Mouse (Mus musculus) hindbrain, embryonic 16.5 days (tissue): ENCODE measurements around the gene 1600014C23Rik. TPM values are rescaled to one million over a fixed set of nuclear protein-coding genes. Genes with fewer than 3 reads are reported as not detected.
A peak's percentile ranks its signal among the peaks of the same experiment; 100 is the strongest.

Experiments used
- ATAC-seq: fragments of 200-750 bp; cut with Nextera tagmentation; 2 replicates; pipeline ENCODE4 v1.8.0; 2017; ENCODE audit warnings: moderate TSS enrichment, moderate library complexity
- H3K27ac ChIP-seq: fragments of 300-500 bp; sonication (generic); 2 replicates; pipeline ENCODE4 v1.5.1; 2014; ENCODE audit warnings: low read depth, mild to moderate bottlenecking, control low read depth, low read length, moderate library complexity
- H3K27me3 ChIP-seq: fragments of 300-500 bp; sonication (generic); replicated peaks from 2 replicates; pipeline ENCODE4 v1.6.1; 2014; ENCODE audit warnings: low read length; ENCODE audit not compliant: control insufficient read depth, insufficient read depth
- H3K36me3 ChIP-seq: fragments of 300-500 bp; sonication (generic); 2 replicates; pipeline ENCODE4 v1.6.1; 2014; ENCODE audit warnings: mild to moderate bottlenecking, low read length, moderate library complexity, mixed read lengths; ENCODE audit not compliant: control insufficient read depth, insufficient read depth
- H3K4me1 ChIP-seq: fragments of 300-500 bp; sonication (generic); 2 replicates; pipeline ENCODE4 v1.6.1; 2014; ENCODE audit warnings: low read depth, low read length; ENCODE audit not compliant: control insufficient read depth, insufficient read depth
- H3K4me2 ChIP-seq: fragments of 300-500 bp; sonication (generic); 2 replicates; pipeline ENCODE4 v1.6.1; 2014; ENCODE audit warnings: mild to moderate bottlenecking, low read length, control low read depth, moderate library complexity
- H3K4me3 ChIP-seq: fragments of 300-500 bp; sonication (generic); 2 replicates; pipeline ENCODE4 v1.5.1; 2014; ENCODE audit warnings: mild to moderate bottlenecking, low read length, control low read depth, moderate library complexity
- H3K9ac ChIP-seq: fragments of 300-500 bp; sonication (generic); 2 replicates; pipeline ENCODE4 v1.6.1; 2014; ENCODE audit warnings: low read depth, mild to moderate bottlenecking, control low read depth, low read length, moderate library complexity
- H3K9me3 ChIP-seq: fragments of 300-500 bp; sonication (generic); 2 replicates; pipeline ENCODE4 v1.6.1; 2014; ENCODE audit warnings: mild to moderate bottlenecking, low read length, moderate library complexity; ENCODE audit not compliant: control insufficient read depth
- WGBS: fragments of 180-500 bp; shearing (Covaris S2); extraction: QIAGEN DNeasy Blood & Tissue Kit; methylation state at CpG from one replicate; pipeline ENCODE4 v1.1.7; 2014; 5-methylcytosine and 5-hydroxymethylcytosine counted together
- polyA plus RNA-seq: library from polyadenylated mRNA; unstranded; fragments of >200 nt; fragmentation: Nextera tagmentation; extraction: Ambion mirVana; gene quantifications from 2 replicates; pipeline ENCODE4 v1.2.1, GENCODE M21; 2015

The 1600014C23Rik gene
- polyA plus RNA-seq, 1 experiment from 2014 or later, result 0.66 TPM

DNA sequence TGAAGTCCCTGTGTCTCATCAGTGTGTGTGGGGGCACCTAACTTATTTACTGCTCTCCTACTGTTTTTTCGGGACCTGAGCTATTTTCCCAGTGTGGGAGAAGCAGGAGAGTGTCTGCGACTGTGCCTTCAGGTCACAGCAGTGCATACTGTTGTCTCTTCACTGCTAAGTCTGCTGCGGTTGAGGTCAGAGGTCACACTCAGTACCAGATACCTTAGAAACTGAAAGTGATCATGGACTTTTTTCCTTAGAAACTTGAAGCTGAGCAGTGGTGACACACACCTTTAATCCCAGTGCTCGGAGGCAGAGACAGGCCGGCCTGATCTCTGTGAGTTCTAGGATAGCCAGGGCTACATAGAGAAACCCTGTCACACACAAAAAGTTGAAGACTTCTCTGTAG, 41.5 kb downstream of the 1600014C23Rik start:
- ATAC-seq, result no peak
- WGBS, result 86% methylated on average over 5 of the region's 5 CpGs
- H3K36me3 ChIP-seq, result no peaks in the 10 kb centered on the region
- H3K4me1 ChIP-seq, result peaks cover 8% of the 10 kb centered on the region
- no peaks in the 10 kb centered on the region for H3K27me3 ChIP-seq
- H3K4me2 ChIP-seq, result no peak overlapping the region
- no peak overlapping the region for H3K9ac ChIP-seq
- no peak overlapping the region for H3K27ac ChIP-seq
- H3K9me3 ChIP-seq, result no peaks in the 10 kb centered on the region
- H3K4me3 ChIP-seq, result no peak overlapping the region

DNA sequence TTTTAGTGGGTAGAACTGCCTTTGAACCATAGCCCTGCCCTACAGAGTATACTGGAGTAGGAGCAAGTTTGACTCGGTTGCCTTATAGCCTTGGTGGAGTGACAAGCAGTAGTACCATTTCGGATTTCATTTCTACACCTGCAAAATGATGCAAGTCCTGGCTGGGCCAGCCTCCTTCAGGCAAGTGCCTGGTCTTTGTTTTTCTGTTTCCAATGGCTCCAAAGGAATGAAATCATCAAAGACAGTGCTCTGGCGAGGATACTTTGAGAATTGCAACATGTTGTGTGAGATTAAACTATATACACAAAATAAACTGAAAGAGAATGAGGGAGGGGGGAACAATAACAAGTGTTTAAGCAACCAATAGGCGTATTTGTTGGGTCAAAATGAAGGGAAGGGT, 43.6 kb downstream of the 1600014C23Rik start:
- Histone ChIP-seq H3K27me3 (no peaks in the 10 kb centered on the region), H3K9me3 (no peaks in the 10 kb centered on the region), H3K36me3 (no peaks in the 10 kb centered on the region), H3K4me3 (no peak overlapping the region), H3K4me1 (peaks cover 12% of the 10 kb centered on the region), H3K9ac (no peak overlapping the region), H3K27ac (no peak overlapping the region), H3K4me2 (no peak overlapping the region)
- ATAC-seq, result no peak
- WGBS, result 94% methylated on average over 4 of the region's 4 CpGs

DNA sequence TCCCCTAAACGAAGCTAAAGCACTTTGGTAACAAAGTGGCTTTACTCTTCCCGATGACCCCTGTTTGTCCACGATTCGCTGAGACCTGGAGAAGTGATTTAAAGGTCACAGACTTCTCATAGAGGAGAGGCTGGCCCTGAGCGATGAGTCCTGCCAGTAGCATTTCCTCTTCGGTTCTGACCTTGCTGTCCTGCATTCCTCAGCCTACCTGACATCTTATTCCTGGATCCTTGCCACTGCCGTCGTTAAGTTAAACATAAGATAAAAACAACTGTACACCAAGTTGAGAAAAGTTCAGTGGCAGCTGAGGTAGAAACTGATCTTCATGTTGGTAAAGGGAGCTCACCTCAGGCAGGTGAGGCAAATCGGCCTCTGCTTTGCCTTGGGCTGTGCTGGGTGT, 44.5 kb downstream of the 1600014C23Rik start:
- WGBS, result 89% methylated on average over 9 of the region's 9 CpGs
- no peaks in the 10 kb centered on the region for H3K9me3 ChIP-seq
- no peak overlapping the region for H3K27ac ChIP-seq
- no peak for ATAC-seq
- no peak overlapping the region for H3K4me2 ChIP-seq
- no peak overlapping the region for H3K9ac ChIP-seq
- no peaks in the 10 kb centered on the region for H3K27me3 ChIP-seq
- no peak overlapping the region for H3K4me3 ChIP-seq
- H3K4me1 ChIP-seq, result peaks cover 19% of the 10 kb centered on the region
- no peaks in the 10 kb centered on the region for H3K36me3 ChIP-seq

DNA sequence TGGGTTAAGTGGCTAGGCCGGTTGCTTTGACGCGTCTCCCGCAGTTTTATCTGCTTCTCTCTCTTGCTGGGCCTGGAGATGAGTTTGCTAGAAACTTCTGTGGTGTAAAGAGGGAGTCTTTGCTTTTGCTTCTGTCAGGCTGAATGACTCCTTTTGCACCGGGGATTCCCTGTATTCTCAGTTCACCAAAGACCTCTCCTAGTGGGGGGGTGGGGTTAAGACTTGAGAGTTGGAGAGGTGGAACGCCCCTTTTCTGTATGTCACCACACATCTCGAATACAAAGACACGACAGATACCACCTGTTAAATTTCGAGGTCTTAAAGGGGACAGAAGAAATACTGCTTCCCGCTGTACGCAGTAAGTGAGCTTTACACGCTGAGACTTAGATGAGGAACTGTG, 46.9 kb downstream of the 1600014C23Rik start, which contains the start of gene Tmem63b:
TSS of gene Tmem63b (minus strand) at position 190 of the 400 bp plus-strand sequence.
- peaks cover 19% of the 10 kb centered on the region for H3K4me1 ChIP-seq
- H3K4me2 ChIP-seq, result peak within 1 kb of the TSS; percentile 86
- H3K36me3 ChIP-seq, result no peaks in the 10 kb centered on the region
- H3K9me3 ChIP-seq, result no peaks in the 10 kb centered on the region
- H3K9ac ChIP-seq, result peak within 1 kb of the TSS; percentile 86
- H3K4me3 ChIP-seq, result peak within 1 kb of the TSS; percentile 80
- H3K27me3 ChIP-seq, result no peaks in the 10 kb centered on the region
- ATAC-seq, result no peak
- 8% methylated on average over 12 of the region's 12 CpGs for WGBS
- H3K27ac ChIP-seq, result peak within 1 kb of the TSS; percentile 86

DNA sequence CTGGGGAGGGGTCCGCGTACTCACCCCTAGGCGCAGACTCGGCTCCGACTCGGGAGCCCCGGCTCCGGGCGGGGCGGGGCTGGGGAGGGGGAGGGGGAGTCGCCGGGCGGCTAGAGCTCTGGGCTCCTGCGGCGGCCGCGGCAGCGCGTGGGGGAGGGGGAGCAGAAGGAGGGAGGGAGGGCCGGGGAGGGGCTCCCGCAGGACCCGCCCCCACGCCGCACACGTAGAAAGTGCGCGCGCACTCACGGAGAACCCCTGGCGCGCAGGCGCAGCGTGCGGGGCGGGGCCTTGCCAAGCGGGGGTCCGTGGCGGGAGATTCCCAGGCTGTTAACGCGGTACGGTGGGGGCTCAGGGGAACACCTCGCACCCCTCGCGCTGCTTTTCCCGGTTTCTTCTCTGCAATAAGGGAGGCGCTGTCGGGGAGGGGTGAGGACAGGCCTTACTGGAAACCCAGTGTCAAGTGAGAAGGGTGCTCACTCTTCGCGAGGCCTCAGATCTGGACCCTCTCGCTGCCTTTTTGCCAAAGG, 47.5 kb downstream of the 1600014C23Rik start, which contains the start of gene Mrpl14:
TSS of gene Mrpl14 (plus strand) at position 230 of the 527 bp plus-strand sequence.
- under 1% methylated on average over 40 of the region's 50 CpGs for WGBS
- ATAC-seq, result peak; percentile 88
- peaks cover 20% of the 10 kb centered on the region for H3K4me1 ChIP-seq
- peak within 1 kb of the TSS; percentile 86 for H3K27ac ChIP-seq
- H3K4me2 ChIP-seq, result peak within 1 kb of the TSS; percentile 86
- no peaks in the 10 kb centered on the region for H3K9me3 ChIP-seq
- H3K4me3 ChIP-seq, result peak within 1 kb of the TSS; percentile 80
- H3K27me3 ChIP-seq, result no peaks in the 10 kb centered on the region
- no peaks in the 10 kb centered on the region for H3K36me3 ChIP-seq
- H3K9ac ChIP-seq, result peak within 1 kb of the TSS; percentile 86

DNA sequence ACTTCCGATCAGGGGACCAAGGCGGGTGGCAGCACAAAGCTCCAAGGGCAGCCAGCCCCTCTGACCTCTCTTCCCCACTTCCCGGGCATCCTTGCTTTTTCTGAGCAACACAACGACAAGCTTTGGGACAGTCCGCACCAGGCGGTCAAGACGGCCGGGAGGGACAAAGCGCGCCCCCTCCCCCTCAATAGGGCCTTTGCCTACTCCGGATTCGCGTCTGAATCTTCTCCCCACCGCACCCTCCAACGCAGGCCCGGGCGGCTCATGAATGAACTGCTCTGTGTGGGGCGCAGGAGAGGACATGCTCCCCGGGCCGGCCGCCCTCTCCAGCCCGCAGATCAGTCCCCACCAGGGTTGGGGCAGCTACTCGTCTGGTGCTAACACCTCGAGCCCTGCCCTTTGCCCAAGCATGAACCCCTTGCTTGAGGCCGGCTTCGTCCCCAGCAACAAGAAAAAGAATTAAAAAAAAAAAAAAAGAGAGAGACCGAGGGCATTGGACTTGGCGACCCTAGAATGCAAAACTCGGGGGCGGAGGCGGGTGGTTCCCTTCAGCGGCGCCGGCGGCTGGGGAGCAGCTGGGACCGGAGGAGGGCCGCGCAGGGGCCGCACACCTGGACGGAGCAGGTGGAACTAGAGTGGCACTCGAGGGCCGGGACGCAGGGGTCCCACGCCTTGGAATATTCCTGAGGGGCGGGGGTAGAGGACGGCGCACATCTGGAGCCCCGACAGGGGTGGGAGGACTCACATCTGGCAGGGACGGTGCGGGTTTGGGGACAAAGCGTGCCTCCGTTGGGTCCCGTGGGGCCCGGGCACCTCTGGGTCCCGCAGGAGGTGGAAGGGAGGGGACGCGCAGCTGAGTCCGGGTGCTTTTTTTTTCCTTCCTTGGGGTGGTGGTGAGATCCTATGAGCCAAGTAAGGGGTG, 48.2 kb downstream of the 1600014C23Rik start:
- peak overlapping the region; percentile 80 for H3K4me3 ChIP-seq
- under 1% methylated on average over 58 of the region's 58 CpGs for WGBS
- no peaks in the 10 kb centered on the region for H3K36me3 ChIP-seq
- H3K4me1 ChIP-seq, result peaks cover 26% of the 10 kb centered on the region
- H3K9ac ChIP-seq, result peak overlapping the region; percentile 86
- peak; percentile 55 for ATAC-seq
- H3K27ac ChIP-seq, result peak overlapping the region; percentile 86
- H3K9me3 ChIP-seq, result no peaks in the 10 kb centered on the region
- H3K27me3 ChIP-seq, result no peaks in the 10 kb centered on the region
- H3K4me2 ChIP-seq, result peak overlapping the region; percentile 71

DNA sequence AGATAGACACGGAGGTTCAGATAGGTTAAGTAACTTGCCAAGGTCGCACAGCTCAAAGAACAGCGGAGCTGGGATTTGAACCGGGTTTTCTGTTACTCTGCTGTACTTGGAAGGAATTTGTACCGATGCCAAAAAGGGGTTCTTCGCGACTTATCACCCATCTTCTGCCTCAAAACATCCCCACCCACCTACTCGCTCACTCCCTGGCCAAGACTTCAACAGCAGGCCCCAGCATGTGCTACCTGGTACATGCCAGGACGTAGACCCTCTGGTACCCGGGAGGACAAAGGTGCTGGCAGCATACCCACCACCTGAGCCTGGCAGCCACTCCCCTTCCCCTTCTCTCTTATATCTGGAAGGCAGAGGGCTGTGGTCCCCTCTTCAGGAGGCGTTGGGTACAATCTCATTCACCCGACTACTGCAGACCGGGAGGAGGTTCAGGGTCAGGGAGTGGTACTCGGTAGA, 48.9 kb downstream of the 1600014C23Rik start:
- WGBS, result 28% methylated on average over 14 of the region's 14 CpGs
- H3K27me3 ChIP-seq, result no peaks in the 10 kb centered on the region
- H3K9ac ChIP-seq, result peak overlapping the region; percentile 86
- no peaks in the 10 kb centered on the region for H3K36me3 ChIP-seq
- H3K27ac ChIP-seq, result peak overlapping the region; percentile 86
- peak overlapping the region; percentile 80 for H3K4me3 ChIP-seq
- ATAC-seq, result peak; percentile 25
- peaks cover 26% of the 10 kb centered on the region for H3K4me1 ChIP-seq
- H3K4me2 ChIP-seq, result peak overlapping the region; percentile 71
- no peaks in the 10 kb centered on the region for H3K9me3 ChIP-seq
